ENCODE assay signal across 9 mouse cellular contexts in the genomic region with DNA sequence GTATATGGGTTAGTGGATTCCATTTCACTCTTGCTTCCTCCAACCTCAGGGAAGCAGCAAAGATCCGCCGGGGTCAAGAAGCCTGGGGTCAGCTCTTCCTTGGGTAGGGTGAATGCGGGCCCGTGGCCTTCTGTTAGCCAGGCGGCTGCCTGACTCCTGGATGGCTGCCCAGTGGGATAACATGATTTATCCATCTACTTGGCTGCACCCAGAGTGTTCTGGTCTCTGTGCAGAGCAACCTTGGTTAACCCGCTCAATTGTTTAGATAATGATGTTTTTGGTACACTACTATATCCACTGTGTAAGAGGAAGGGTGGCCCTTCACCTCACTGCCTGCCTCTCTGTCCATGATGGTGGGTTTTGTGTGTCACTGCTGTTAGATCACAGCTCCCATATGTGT. TPM values are rescaled to one million over a fixed set of nuclear protein-coding genes. Genes with fewer than 3 reads are reported as not detected.
DNase-seq lines count a peak whose midpoint lies in the region; ATAC-seq and TF ChIP-seq lines count a peak whose summit lies in the region.
"Had no signal": no experiment of that assay in that cellular context is flagged by ENCODE, and none has a peak within 500 bp of the region (broad histone marks: within the 10 kb centered on the region; RNA-seq: fewer than 3 reads in every experiment).

No protein-coding gene starts in this region.

- no peaks in the 10 kb centered on the region for H3K27me3 ChIP-seq in hindbrain, postnatal 0 days (ENCODE audit: insufficient read depth, low read length)
- H3K27me3 ChIP-seq in hindbrain, embryonic 13.5 days: no peaks in the 10 kb centered on the region
- H3K27me3 ChIP-seq in kidney, adult 2 months (replicated peaks; ENCODE audit: control insufficient read depth, insufficient read depth, low read length): no peaks in the 10 kb centered on the region
- H3K27me3 ChIP-seq in neural tube, embryonic 15.5 days (replicated peaks): no peaks in the 10 kb centered on the region
- H3K27me3 ChIP-seq in forebrain, embryonic 14.5 days (replicated peaks; ENCODE audit: control insufficient read depth, insufficient read depth, low read length): no peaks in the 10 kb centered on the region
- H3K27me3 ChIP-seq: limb, embryonic 13.5 days had no signal

- H3K27ac ChIP-seq in hindbrain, postnatal 0 days: no peak overlapping the region
- no peak overlapping the region for H3K27ac ChIP-seq in hindbrain, embryonic 13.5 days
- peak overlapping the region; percentile 40 for H3K27ac ChIP-seq in kidney, adult 2 months (ENCODE audit: insufficient read depth, low read depth, low read length)
- 0 out of 2 replicates have a peak overlapping the region, but pooled peaks have one; percentile 20 for H3K27ac ChIP-seq in neural tube, embryonic 15.5 days (replicated peaks)
- no peak overlapping the region for H3K27ac ChIP-seq in forebrain, embryonic 14.5 days (ENCODE audit: low read depth, low read length)
- H3K27ac ChIP-seq: limb, embryonic 13.5 days had no signal

- intact Hi-C loops in gastrocnemius, postnatal 14 days (cut with DNase I; ENCODE audit: low total_unique reads): no loop called here

- no peak overlapping the region for H3K4me2 ChIP-seq in hindbrain, postnatal 0 days (ENCODE audit: low read depth, low read length)
- H3K4me2 ChIP-seq in hindbrain, embryonic 13.5 days: no peak overlapping the region
- no peak overlapping the region for H3K4me2 ChIP-seq in neural tube, embryonic 15.5 days
- H3K4me2 ChIP-seq in forebrain, embryonic 14.5 days (ENCODE audit: low read length): no peak overlapping the region
- H3K4me2 ChIP-seq: limb, embryonic 13.5 days had no signal

- H3K9ac ChIP-seq in hindbrain, postnatal 0 days (replicated peaks; ENCODE audit: low read length): no peak overlapping the region
- H3K9ac ChIP-seq in hindbrain, embryonic 13.5 days: no peak overlapping the region
- no peak overlapping the region for H3K9ac ChIP-seq in neural tube, embryonic 15.5 days (replicated peaks)
- H3K9ac ChIP-seq in forebrain, embryonic 14.5 days (ENCODE audit: low read length): no peak overlapping the region
- H3K9ac ChIP-seq: limb, embryonic 13.5 days had no signal

- 53% methylated on average over 6 of the region's 6 CpGs for WGBS in hindbrain, postnatal 0 days
- 81% methylated on average over 6 of the region's 6 CpGs for WGBS in hindbrain, embryonic 13.5 days
- WGBS in kidney, adult 2 months: 35% methylated on average over 6 of the region's 6 CpGs
- WGBS in neural tube, embryonic 15.5 days: 57% methylated on average over 6 of the region's 6 CpGs
- whole genome bisulfite sequencing in forebrain, embryonic 14.5 days: 90% methylated on average over 6 of the region's 6 CpGs

- DNase-seq in hindbrain, postnatal 0 days (ENCODE audit: low spot score): peak; percentile 51
- DNase-seq in gastrocnemius, postnatal 14 days: peak; percentile 64
- DNase-seq in kidney, adult 2 months: peak; percentile 91
- no peak for DNase-seq in cerebellum, adult 9-11 months
- DNase-seq in forebrain, embryonic 14.5 days (ENCODE audit: low spot score): no peak

- no peak for ATAC-seq in hindbrain, postnatal 0 days
- no peak for ATAC-seq in hindbrain, embryonic 13.5 days (ENCODE audit: low FRiP score)
- peak; percentile 30; the same call in 1 of the 2 replicates for ATAC-seq in neural tube, embryonic 15.5 days (ENCODE audit: low FRiP score)
- no peak for ATAC-seq in activated CD4-positive, CD25-positive, alpha-beta regulatory T cell, adult 4 months
- no peak for ATAC-seq in forebrain, embryonic 14.5 days

- no peak overlapping the region for H3K4me3 ChIP-seq in hindbrain, postnatal 0 days (ENCODE audit: low read length)
- no peak overlapping the region for H3K4me3 ChIP-seq in hindbrain, embryonic 13.5 days
- no peak overlapping the region for H3K4me3 ChIP-seq in kidney, adult 2 months (ENCODE audit: insufficient read depth, low read depth, low read length)
- no peak overlapping the region for H3K4me3 ChIP-seq in neural tube, embryonic 15.5 days (replicated peaks)
- no peak overlapping the region for H3K4me3 ChIP-seq in forebrain, embryonic 14.5 days (ENCODE audit: low read depth, low read length)
- H3K4me3 ChIP-seq: limb, embryonic 13.5 days had no signal

- no peak for TF ChIP-seq POLR2A in kidney, adult 2 months (IDR thresholded peaks at IDR 0.05; ENCODE audit: low read depth, low read length)

- H3K36me3 ChIP-seq in hindbrain, postnatal 0 days (ENCODE audit: insufficient read depth, low read length): no peaks in the 10 kb centered on the region
- H3K36me3 ChIP-seq in hindbrain, embryonic 13.5 days: peaks cover 3% of the 10 kb centered on the region; the same call in 1 of the 2 replicates
- H3K36me3 ChIP-seq in kidney, adult 2 months (ENCODE audit: control insufficient read depth, insufficient read depth, low read length): no peaks in the 10 kb centered on the region
- H3K36me3 ChIP-seq in neural tube, embryonic 15.5 days: no peaks in the 10 kb centered on the region
- 0 out of 2 replicates have a peak, but pooled peaks cover 5% of the 10 kb centered on the region for H3K36me3 ChIP-seq in forebrain, embryonic 14.5 days (ENCODE audit: control insufficient read depth, insufficient read depth, low read length)

- no peaks in the 10 kb centered on the region for H3K9me3 ChIP-seq in hindbrain, postnatal 0 days (ENCODE audit: low read length)
- no peaks in the 10 kb centered on the region for H3K9me3 ChIP-seq in hindbrain, embryonic 13.5 days
- H3K9me3 ChIP-seq in neural tube, embryonic 15.5 days (replicated peaks): no peaks in the 10 kb centered on the region
- H3K9me3 ChIP-seq in forebrain, embryonic 14.5 days (replicated peaks; ENCODE audit: control insufficient read depth, low read length): no peaks in the 10 kb centered on the region
- H3K9me3 ChIP-seq: limb, embryonic 13.5 days had no signal

- TF ChIP-seq CTCF in hindbrain, postnatal 0 days (IDR thresholded peaks at IDR 0.05; ENCODE audit: low read depth): no peak
- TF ChIP-seq CTCF in kidney, adult 2 months (conservative IDR thresholded peaks at IDR 0.05; ENCODE audit: insufficient read depth, insufficient read length, low read depth, low read length): no peak

- peaks cover 29% of the 10 kb centered on the region for H3K4me1 ChIP-seq in hindbrain, postnatal 0 days (ENCODE audit: insufficient read depth, low read length)
- peaks cover 55% of the 10 kb centered on the region for H3K4me1 ChIP-seq in hindbrain, embryonic 13.5 days (replicated peaks)
- H3K4me1 ChIP-seq in kidney, adult 2 months (ENCODE audit: control insufficient read depth, insufficient read depth, low read length): peaks cover 31% of the 10 kb centered on the region
- peaks cover 47% of the 10 kb centered on the region for H3K4me1 ChIP-seq in neural tube, embryonic 15.5 days
- H3K4me1 ChIP-seq in forebrain, embryonic 14.5 days (ENCODE audit: control insufficient read depth, insufficient read depth, low read length): peaks cover 26% of the 10 kb centered on the region

RNA-seq across cellular contexts. Expression of a gene that starts 14.7 kb away (rescaled TPM):
- 68.8 and 72.1 TPM in 2 replicates for total RNA-seq in hindbrain, postnatal 0 days (2014; rRNA removed)
- polyA plus RNA-seq in hindbrain, postnatal 0 days (2015; fragmentation: Nextera tagmentation; extraction: Ambion mirVana): 15.4 and 15.7 TPM in 2 replicates
- polyA plus RNA-seq in hindbrain, embryonic 13.5 days (2015; fragmentation: Nextera tagmentation; extraction: Ambion mirVana): 43.1 and 46.9 TPM in 2 replicates
- total RNA-seq in gastrocnemius, postnatal 14 days (2021): 10 to 100 TPM; 63.6 to 66.6 TPM
- 24.0 and 29.2 TPM in 2 replicates for polyA plus RNA-seq in kidney, adult 2 months (2012; rRNA removed)
- 50.1 and 50.2 TPM in 2 replicates for polyA plus RNA-seq in neural tube, embryonic 15.5 days (2015; fragmentation: Nextera tagmentation; extraction: Ambion mirVana)
- polyA plus RNA-seq in activated CD4-positive, CD25-positive, alpha-beta regulatory T cell, adult 4 months (2017; shearing (Covaris generic)): not detected
- 31.2 and 41.4 TPM in 2 replicates for polyA plus RNA-seq in forebrain, embryonic 14.5 days (2014; fragmentation: Nextera tagmentation; extraction: Ambion mirVana)

Comparison
In these comparisons a context has a peak if more than half of its experiments do, and no peak if none do; other contexts are left out.
1. DNase-seq: peak in hindbrain, postnatal 0 days (single experiment), gastrocnemius, postnatal 14 days (single experiment) and kidney, adult 2 months (single experiment); none in cerebellum, adult 9-11 months (single experiment) and forebrain, embryonic 14.5 days (single experiment).
2. H3K27ac ChIP-seq: peak in kidney, adult 2 months (single experiment) and neural tube, embryonic 15.5 days (single experiment); none in hindbrain, postnatal 0 days (single experiment), hindbrain, embryonic 13.5 days (single experiment) and forebrain, embryonic 14.5 days (single experiment).
3. RNA of a gene that starts 14.7 kb away (polyA plus RNA-seq): 50.1 to 50.2 TPM in neural tube, embryonic 15.5 days, 43.1 to 46.9 TPM in hindbrain, embryonic 13.5 days, 31.2 to 41.4 TPM in forebrain, embryonic 14.5 days, 24.0 to 29.2 TPM in kidney, adult 2 months and 15.4 to 15.7 TPM in hindbrain, postnatal 0 days; not detected in activated CD4-positive, CD25-positive, alpha-beta regulatory T cell, adult 4 months; every median in the first group is over 10 times any median in the second.